Mouse (Mus musculus): Measurements from ENCODE around the gene Rgs7bp.

Rgs7bp gene

GRCm38 (mm10) chr13:105054181-105054940 is at the start of gene Rgs7bp:
Gene Rgs7bp (minus strand): TSS chr13:105054930.
- peak; percentile 21 for DNase-seq

GRCm38 (mm10) chr13:105104385-105104784 is 49.7 kb upstream of the Rgs7bp start:
- no peak for DNase-seq

- DNase-seq: no peak
These were observed 46.0 kb upstream of the Rgs7bp start for GRCm38 (mm10) chr13:105100705-105101104.

GRCm38 (mm10) chr13:105096316-105096715 is 41.6 kb upstream of the Rgs7bp start:
- no peak for DNase-seq

GRCm38 (mm10) chr13:105089276-105089675 is 34.5 kb upstream of the Rgs7bp start:
- no peak for DNase-seq

GRCm38 (mm10) chr13:105081862-105082261 is 27.1 kb upstream of the Rgs7bp start, which contains the start of gene 4933425L06Rik:
Gene 4933425L06Rik (plus strand): TSS chr13:105082122.
- DNase-seq: no peak

GRCm38 (mm10) chr13:105066890-105067845 is 12.4 kb upstream of the Rgs7bp start:
- no peak for DNase-seq

- no peak for DNase-seq
These were observed 11.4 kb upstream of the Rgs7bp start for GRCm38 (mm10) chr13:105066119-105066518.

GRCm38 (mm10) chr13:105055374-105055773 is 644 bp upstream of the Rgs7bp start:
- DNase-seq: no peak

GRCm38 (mm10) chr13:105054941-105055309 is 195 bp upstream of the Rgs7bp start:
- DNase-seq: no peak

- no peak for DNase-seq
These were observed 1.1 kb downstream of the Rgs7bp start for GRCm38 (mm10) chr13:105053618-105054017.

- no peak for DNase-seq
These were observed 3.3 kb downstream of the Rgs7bp start for GRCm38 (mm10) chr13:105051432-105051831.

GRCm38 (mm10) chr13:105048662-105049061 is 6.1 kb downstream of the Rgs7bp start:
- DNase-seq: no peak

GRCm38 (mm10) chr13:105047377-105047776 is 7.4 kb downstream of the Rgs7bp start:
- DNase-seq: no peak

- DNase-seq: no peak
These were observed 10.8 kb downstream of the Rgs7bp start for GRCm38 (mm10) chr13:105043882-105044281.

GRCm38 (mm10) chr13:105038334-105038733 is 16.4 kb downstream of the Rgs7bp start:
- no peak for DNase-seq

GRCm38 (mm10) chr13:105037816-105038215 is 16.9 kb downstream of the Rgs7bp start:
- no peak for DNase-seq

GRCm38 (mm10) chr13:105031882-105032281 is 22.8 kb downstream of the Rgs7bp start:
- no peak for DNase-seq

GRCm38 (mm10) chr13:105028276-105028675 is 26.5 kb downstream of the Rgs7bp start:
- no peak for DNase-seq

GRCm38 (mm10) chr13:105016577-105016976 is 38.2 kb downstream of the Rgs7bp start:
- no peak for DNase-seq

- no peak for DNase-seq
These were observed 38.9 kb downstream of the Rgs7bp start for GRCm38 (mm10) chr13:105015710-105016404.

GRCm38 (mm10) chr13:105011300-105011699 is 43.4 kb downstream of the Rgs7bp start:
- DNase-seq: no peak

- DNase-seq: no peak
These were observed 45.8 kb downstream of the Rgs7bp start for GRCm38 (mm10) chr13:105008891-105009290.
